In the genomic region with DNA sequence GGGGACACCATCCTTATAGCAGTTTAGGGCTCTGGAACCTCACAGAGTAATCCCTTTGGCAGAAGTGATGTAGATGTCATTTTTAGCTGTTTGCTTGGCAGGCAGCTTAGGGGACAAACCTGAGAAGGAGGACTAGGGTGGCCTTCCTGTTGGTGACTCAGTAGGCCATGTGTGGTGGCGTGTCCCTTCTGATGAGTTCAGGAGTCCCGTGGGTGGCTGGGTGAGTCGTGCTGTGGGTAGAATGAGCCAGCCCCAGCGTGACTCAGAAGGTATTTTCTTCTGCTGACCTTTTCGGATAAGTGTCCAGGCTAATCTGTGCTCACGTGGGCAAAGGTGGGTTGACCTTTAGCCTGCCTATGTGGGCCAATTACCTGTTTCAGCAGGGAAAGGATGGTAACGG, we compare ENCODE assay signal across 9 mouse cellular contexts. TPM values are rescaled to one million over a fixed set of nuclear protein-coding genes. Genes with fewer than 3 reads are reported as not detected.
DNase-seq lines count a peak whose midpoint lies in the region; ATAC-seq and TF ChIP-seq lines count a peak whose summit lies in the region.
"Had no signal": no experiment of that assay in that cellular context is flagged by ENCODE, and none has a peak within 500 bp of the region (broad histone marks: within the 10 kb centered on the region; RNA-seq: fewer than 3 reads in every experiment).

No protein-coding gene starts in this region.

- H3ac ChIP-seq in C2C12 (ENCODE audit: control insufficient read depth, insufficient read length, low read depth), result no peak overlapping the region

- H3K4me1 ChIP-seq in heart, embryonic 15.5 days (replicated peaks), result peaks cover 75% of the 10 kb centered on the region
- H3K4me1 ChIP-seq in lung, postnatal 0 days (ENCODE audit: insufficient read depth, low read depth, low read length), result peaks cover 15% of the 10 kb centered on the region

- no peaks in the 10 kb centered on the region for H3K36me3 ChIP-seq in heart, embryonic 15.5 days
- H3K36me3 ChIP-seq in C2C12 (ENCODE audit: control insufficient read depth, insufficient read depth), result no peaks in the 10 kb centered on the region
- no peaks in the 10 kb centered on the region for H3K36me3 ChIP-seq in lung, postnatal 0 days (ENCODE audit: insufficient read depth, low read length)

- no peaks in the 10 kb centered on the region for H3K27me3 ChIP-seq in heart, embryonic 15.5 days
- no peaks in the 10 kb centered on the region for H3K27me3 ChIP-seq in C2C12 (ENCODE audit: control insufficient read depth, insufficient read depth, insufficient read length)
- no peaks in the 10 kb centered on the region for H3K27me3 ChIP-seq in lung, postnatal 0 days (replicated peaks; ENCODE audit: insufficient read depth, low read length)
- H3K27me3 ChIP-seq: limb, embryonic 13.5 days had no signal

- 54% methylated on average over 7 of the region's 7 CpGs for WGBS in heart, embryonic 15.5 days
- WGBS in lung, postnatal 0 days, result 65% methylated on average over 7 of the region's 7 CpGs

- DNase-seq in heart, adult 8-10 months (ENCODE audit: low spot score), result no peak
- peak; percentile 56 for DNase-seq in 3T3-L1 (ENCODE audit: low read depth, low spot score)
- peak; percentile 24 to 57 for DNase-seq in heart, postnatal 10 days
- DNase-seq in lung, postnatal 0 days (ENCODE audit: low spot score), result no peak
- no peak for DNase-seq in kidney, postnatal 10 days
- DNase-seq: cerebellum, adult 11-12 months had no signal

- intact Hi-C loops in heart, postnatal 10 days (cut with DNase I), result no loop called here

- peak overlapping the region; percentile 87 for H3K27ac ChIP-seq in heart, embryonic 15.5 days
- H3K27ac ChIP-seq in lung, postnatal 0 days (ENCODE audit: low read length), result no peak overlapping the region
- H3K27ac ChIP-seq: limb, embryonic 13.5 days had no signal

- no peaks in the 10 kb centered on the region for H3K9me3 ChIP-seq in heart, embryonic 15.5 days (replicated peaks)
- H3K9me3 ChIP-seq in lung, postnatal 0 days (ENCODE audit: low read length), result no peaks in the 10 kb centered on the region
- H3K9me3 ChIP-seq: limb, embryonic 13.5 days had no signal

- H3K4me2 ChIP-seq in heart, embryonic 15.5 days, result no peak overlapping the region
- no peak overlapping the region for H3K4me2 ChIP-seq in lung, postnatal 0 days (replicated peaks; ENCODE audit: low read depth, low read length)
- H3K4me2 ChIP-seq: limb, embryonic 13.5 days had no signal

- ATAC-seq in heart, embryonic 15.5 days (replicated peaks; ENCODE audit: insufficient number of reproducible peaks, insufficient read depth, low FRiP score, low read depth), result no peak
- ATAC-seq in lung, postnatal 0 days, result no peak

- no peak overlapping the region for H3K4me3 ChIP-seq in heart, embryonic 15.5 days
- H3K4me3 ChIP-seq in C2C12 (ENCODE audit: insufficient read depth, poor library complexity, severe bottlenecking), result no peak overlapping the region
- no peak overlapping the region for H3K4me3 ChIP-seq in lung, postnatal 0 days (ENCODE audit: low read depth, low read length)
- H3K4me3 ChIP-seq: limb, embryonic 13.5 days had no signal

- H3K79me3 ChIP-seq in C2C12 (ENCODE audit: low read depth), result peaks cover 76% of the 10 kb centered on the region

- H3K9ac ChIP-seq in heart, embryonic 15.5 days, result 0 out of 2 replicates have a peak overlapping the region, but pooled peaks have one; percentile 5
- no peak overlapping the region for H3K9ac ChIP-seq in lung, postnatal 0 days (replicated peaks; ENCODE audit: low read depth)
- H3K9ac ChIP-seq: limb, embryonic 13.5 days had no signal

- peaks cover 86% of the 10 kb centered on the region for H3K79me2 ChIP-seq in C2C12 (ENCODE audit: control insufficient read depth, insufficient read depth)

- no peak for TF ChIP-seq EP300 in lung, postnatal 0 days (IDR thresholded peaks at IDR 0.05)

- TF ChIP-seq CTCF in C2C12 (IDR thresholded peaks at IDR 0.05; ENCODE audit: control insufficient read depth, insufficient read depth, insufficient read length), result no peak
- no peak for TF ChIP-seq CTCF in lung, postnatal 0 days (IDR thresholded peaks at IDR 0.05)

TF ChIP-seq in C2C12, 6 proteins besides CTCF, POLR2A, EP300 and RAD21:
- TF ChIP-seq MAX (IDR thresholded peaks at IDR 0.05), result peak; percentile 22
- TF ChIP-seq MYOG (IDR thresholded peaks at IDR 0.05; ENCODE audit: control insufficient read depth, extremely low read depth, insufficient read length), result no peak
- no peak for TF ChIP-seq CEBPB (IDR thresholded peaks at IDR 0.05; ENCODE audit: low read depth)
- peak; percentile 6 for TF ChIP-seq MYOD1 (IDR thresholded peaks at IDR 0.05; ENCODE audit: control insufficient read depth, insufficient read length, low read depth)
- TF ChIP-seq USF1 (IDR thresholded peaks at IDR 0.05; ENCODE audit: low read depth), result peak; percentile 81
- TF ChIP-seq FOSL1 (IDR thresholded peaks at IDR 0.05; ENCODE audit: insufficient read depth, low read length, poor library complexity, severe bottlenecking), result peak; percentile 54
TF ChIP-seq in C2C12: peak in this region for 4.

RNA-seq across cellular contexts. Expression of gene Dot1l, which starts 3.6 kb away (rescaled TPM):
- polyA plus RNA-seq in heart, embryonic 15.5 days (2015; fragmentation: Nextera tagmentation; extraction: Ambion mirVana), result 16.1 and 22.4 TPM in 2 replicates
- 10 to 100 TPM; 13.3 to 24.1 (median 19.8) TPM for total RNA-seq in heart, adult 8-10 months (2022)
- 19.1 TPM for polyA plus RNA-seq in C2C12 (2012; fragmentation: generic; extraction: Trizol)
- total RNA-seq in heart, postnatal 10 days (2021), result 10 to 100 TPM; 66.3 to 67.6 TPM
- 7.4 and 9.6 TPM in 2 replicates for polyA plus RNA-seq in lung, postnatal 0 days (2015; fragmentation: Nextera tagmentation; extraction: Ambion mirVana)

RNA-seq across cellular contexts. Expression of gene Ap3d1, which starts 16.6 kb away (rescaled TPM):
- 45.0 and 51.4 TPM in 2 replicates for polyA plus RNA-seq in heart, embryonic 15.5 days (2015; fragmentation: Nextera tagmentation; extraction: Ambion mirVana)
- total RNA-seq in heart, adult 8-10 months (2022), result 10 to 100 TPM; 41.2 to 44.5 (median 43.4) TPM
- 51.3 TPM for polyA plus RNA-seq in C2C12 (2012; fragmentation: generic; extraction: Trizol)
- 10 to 100 TPM; 47.6 to 52.5 TPM for total RNA-seq in heart, postnatal 10 days (2021)
- 49.3 and 58.2 TPM in 2 replicates for polyA plus RNA-seq in lung, postnatal 0 days (2015; fragmentation: Nextera tagmentation; extraction: Ambion mirVana)

RNA-seq across cellular contexts. Expression of gene Sf3a2, which starts 39.3 kb away (rescaled TPM):
- polyA plus RNA-seq in heart, embryonic 15.5 days (2015; fragmentation: Nextera tagmentation; extraction: Ambion mirVana), result 38.3 and 48.3 TPM in 2 replicates
- 10 to 100 TPM; 25.0 to 33.0 (median 31.5) TPM for total RNA-seq in heart, adult 8-10 months (2022)
- polyA plus RNA-seq in C2C12 (2012; fragmentation: generic; extraction: Trizol), result 106 TPM
- 10 to 100 TPM; 36.8 to 41.4 TPM for total RNA-seq in heart, postnatal 10 days (2021)
- polyA plus RNA-seq in lung, postnatal 0 days (2015; fragmentation: Nextera tagmentation; extraction: Ambion mirVana), result 27.0 and 29.4 TPM in 2 replicates

RNA-seq across cellular contexts. Expression of gene Plekhj1, which starts 39.8 kb away (rescaled TPM):
- polyA plus RNA-seq in heart, embryonic 15.5 days (2015; fragmentation: Nextera tagmentation; extraction: Ambion mirVana), result 65.2 and 83.1 TPM in 2 replicates
- total RNA-seq in heart, adult 8-10 months (2022), result 10 to 100 TPM; 29.8 to 37.4 (median 32.7) TPM
- polyA plus RNA-seq in C2C12 (2012; fragmentation: generic; extraction: Trizol), result 74.8 TPM
- total RNA-seq in heart, postnatal 10 days (2021), result 10 to 100 TPM; 32.6 to 32.9 TPM
- polyA plus RNA-seq in lung, postnatal 0 days (2015; fragmentation: Nextera tagmentation; extraction: Ambion mirVana), result 59.9 and 69.1 TPM in 2 replicates

RNA-seq across cellular contexts. Expression of gene Amh, which starts 46.4 kb away (rescaled TPM):
- polyA plus RNA-seq in heart, embryonic 15.5 days (2015; fragmentation: Nextera tagmentation; extraction: Ambion mirVana), result 0.16 and 0.19 TPM in 2 replicates
- under 1 TPM; 0.14 to 0.50 (median 0.20) TPM for total RNA-seq in heart, adult 8-10 months (2022)
- 0.87 TPM for polyA plus RNA-seq in C2C12 (2012; fragmentation: generic; extraction: Trizol)
- under 1 TPM; 0.41 to 0.45 TPM for total RNA-seq in heart, postnatal 10 days (2021)
- polyA plus RNA-seq in lung, postnatal 0 days (2015; fragmentation: Nextera tagmentation; extraction: Ambion mirVana), result 0.07 TPM in 1 of 2 replicates, not detected in the other
- polyA plus RNA-seq: limb, embryonic 13.5 days had no signal

Comparison
In these comparisons a context has a peak if more than half of its experiments do, and no peak if none do; other contexts are left out.
1. DNase-seq: peak in 3T3-L1 (single experiment) and heart, postnatal 10 days (2 of 2); none in heart, adult 8-10 months (single experiment), lung, postnatal 0 days (single experiment) and kidney, postnatal 10 days (single experiment).